Mouse (Mus musculus) layer of hippocampus, adult 9-10 months (tissue): ENCODE measurements at regions not wholly inside any gene's neighbourhood (a gene's known extent, or its start where the extent isn't known, plus 50 kb on each side); places are given as distances from the start of the nearest gene placed in this dataset.
"Not testable (repeated sequence)": the region's sequence is repeated elsewhere in the genome, so short reads cannot be mapped to it uniquely, and the experiment has no call there.

Source experiments
- DNase-seq: peaks from one replicate; pipeline ENCODE4 v3.0.0; 2022; ENCODE audit warnings: low spot score

GRCm38 (mm10) chr2:98112023-98112422 lies 550.0 kb upstream of the Gm10801 start:
- DNase-seq: no peak

- peak; percentile 13 for DNase-seq
These were observed 538.6 kb upstream of the Gm10801 start for GRCm38 (mm10) chr2:98123441-98123840.

GRCm38 (mm10) chr2:98124646-98125045 lies 537.4 kb upstream of the Gm10801 start:
- DNase-seq: no peak

GRCm38 (mm10) chr2:98140461-98140860 lies 521.6 kb upstream of the Gm10801 start:
- not testable (repeated sequence) for DNase-seq

- no peak for DNase-seq
These were observed 518.3 kb upstream of the Gm10801 start for GRCm38 (mm10) chr2:98143711-98144110.
